Mouse (Mus musculus) lung, adult 2 months (tissue): Measurements from ENCODE around the gene Phlda3.

Source experiments
- CTCF ChIP-seq: fragments of 200-500 bp; IDR thresholded peaks from 2 replicates; pipeline ENCODE4 v1.5.1; 2011; ENCODE audit warnings: mild to moderate bottlenecking, low read length, control low read depth; ENCODE audit not compliant: insufficient read depth
- POLR2A ChIP-seq: fragments of 200-500 bp; IDR thresholded peaks from 2 replicates; pipeline ENCODE4 v1.6.1; 2011; ENCODE audit warnings: low read depth, mild to moderate bottlenecking, control low read depth, low read length, borderline replicate concordance; ENCODE audit errors: extremely low read depth

DNA sequence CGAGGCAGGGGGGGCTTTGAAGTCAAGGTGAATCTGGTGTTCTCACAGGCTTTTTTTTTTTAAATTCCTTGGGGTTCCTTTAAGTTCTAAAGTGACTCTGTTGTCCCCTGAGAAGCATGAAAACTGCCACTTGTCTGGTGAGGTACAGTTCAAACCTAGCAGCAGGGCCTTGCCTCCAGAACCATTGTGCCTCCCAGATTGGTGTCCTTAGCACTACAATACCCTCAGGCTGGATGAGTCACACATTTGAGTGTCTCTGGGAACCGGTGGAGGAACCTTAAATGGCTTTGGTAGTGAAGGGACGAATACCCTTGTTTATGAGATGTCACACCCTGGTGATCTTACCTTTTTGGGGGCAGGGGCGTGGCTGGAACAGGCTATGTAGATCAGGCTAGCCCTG is 41.8 kb upstream of the Phlda3 start:
- TF ChIP-seq CTCF (no peak), POLR2A (no peak)
